Mouse (Mus musculus): Measurements from ENCODE around the gene Pappa. TPM values are rescaled to one million over a fixed set of nuclear protein-coding genes. Genes with fewer than 3 reads are reported as not detected.

Pappa gene
- polyA plus RNA-seq (2014; fragmentation: Illumina TruSeq; extraction: RNeasy Lipid Tissue Mini Kit (QIAGEN cat#74804); ENCODE audit: low read depth, low replicate concordance): 6.4 TPM

DNA sequence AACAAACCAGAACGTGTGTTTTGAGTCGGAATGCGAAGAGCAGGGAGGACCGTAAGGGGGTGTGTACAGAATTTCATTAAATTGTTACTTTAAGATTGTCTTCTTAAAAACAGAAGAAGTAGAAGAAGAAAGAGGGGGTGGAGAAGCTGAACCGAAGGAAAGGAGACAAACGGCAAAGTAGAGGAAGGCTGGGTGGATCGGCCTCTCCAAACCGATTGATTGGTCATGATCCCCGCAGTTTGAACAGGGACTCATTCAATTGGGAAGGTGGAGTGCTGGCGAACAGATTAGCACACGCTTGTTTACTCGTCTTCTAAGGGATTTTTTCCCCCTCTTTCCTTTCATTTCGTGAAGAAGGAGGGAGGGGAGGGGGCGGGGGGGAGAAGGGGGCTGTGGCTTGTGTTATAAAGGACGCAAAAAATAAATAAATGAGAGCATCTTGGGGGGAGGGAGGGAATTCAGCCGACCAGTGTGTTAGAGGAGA is at the start of gene Pappa:
Gene Pappa (plus strand): TSS at position 434 of the 484 bp plus-strand sequence.

Measured in kidney, adult 10 weeks (tissue).